Mouse (Mus musculus) frontal cortex, postnatal 14 days (tissue): ENCODE measurements around the gene Fam162a.
A peak's percentile ranks its signal among the peaks of the same experiment; 100 is the strongest.
"Not testable (repeated sequence)": the region's sequence is repeated elsewhere in the genome, so short reads cannot be mapped to it uniquely, and the experiment has no call there.

Experiments
- DNase-seq, 2 experiments: peaks; one replicate each; pipeline ENCODE4 v3.0.0; 2022; ENCODE audit warnings: low spot score in 2 of 2

Fam162a gene

DNA sequence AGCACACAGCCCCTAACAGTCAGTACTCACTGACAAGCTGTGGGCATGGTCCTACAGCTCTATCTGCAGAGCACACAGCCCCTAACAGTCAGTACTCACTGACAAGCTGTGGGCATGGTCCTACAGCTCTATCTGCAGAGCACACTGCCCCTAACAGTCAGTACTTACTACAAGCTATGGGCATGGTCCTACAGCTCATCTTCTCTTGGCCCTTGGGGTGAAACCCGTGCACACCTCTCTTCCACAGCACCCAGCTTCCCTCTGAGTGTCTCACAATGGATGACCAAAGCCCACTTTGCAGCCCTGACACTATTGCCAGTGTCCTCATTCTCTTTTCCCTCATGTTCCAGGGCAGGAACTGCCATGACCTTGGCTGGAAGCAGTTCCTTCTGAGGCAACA is 8.9 kb downstream of the Fam162a start:
- not testable (repeated sequence) for DNase-seq

- DNase-seq, result no peak
Observed at GRCm38 (mm10) chr16:36057933-36058475, 13.4 kb downstream of the Fam162a start.

DNA sequence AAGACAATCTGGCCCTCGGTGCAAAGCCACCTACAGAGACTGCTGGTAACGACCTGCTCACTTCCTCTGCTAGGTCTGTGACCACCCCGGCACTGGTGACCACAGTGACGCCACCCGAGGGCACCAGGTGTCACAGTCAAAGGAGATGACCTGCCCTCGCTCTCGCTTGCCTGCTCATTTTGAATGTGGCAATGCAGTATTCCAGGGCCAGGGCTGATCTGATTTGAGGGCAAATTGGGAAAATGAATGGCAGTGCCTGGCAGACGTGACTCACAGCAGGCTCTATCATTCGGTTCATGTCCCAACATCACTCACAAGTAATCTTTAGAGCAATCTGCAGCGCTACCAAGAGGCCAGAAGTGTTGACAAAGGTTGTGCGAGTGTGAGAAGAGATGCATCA is 15.0 kb downstream of the Fam162a start:
- DNase-seq, result no peak

- DNase-seq, result no peak
Observed at GRCm38 (mm10) chr16:36054920-36055319, 16.5 kb downstream of the Fam162a start.

DNA sequence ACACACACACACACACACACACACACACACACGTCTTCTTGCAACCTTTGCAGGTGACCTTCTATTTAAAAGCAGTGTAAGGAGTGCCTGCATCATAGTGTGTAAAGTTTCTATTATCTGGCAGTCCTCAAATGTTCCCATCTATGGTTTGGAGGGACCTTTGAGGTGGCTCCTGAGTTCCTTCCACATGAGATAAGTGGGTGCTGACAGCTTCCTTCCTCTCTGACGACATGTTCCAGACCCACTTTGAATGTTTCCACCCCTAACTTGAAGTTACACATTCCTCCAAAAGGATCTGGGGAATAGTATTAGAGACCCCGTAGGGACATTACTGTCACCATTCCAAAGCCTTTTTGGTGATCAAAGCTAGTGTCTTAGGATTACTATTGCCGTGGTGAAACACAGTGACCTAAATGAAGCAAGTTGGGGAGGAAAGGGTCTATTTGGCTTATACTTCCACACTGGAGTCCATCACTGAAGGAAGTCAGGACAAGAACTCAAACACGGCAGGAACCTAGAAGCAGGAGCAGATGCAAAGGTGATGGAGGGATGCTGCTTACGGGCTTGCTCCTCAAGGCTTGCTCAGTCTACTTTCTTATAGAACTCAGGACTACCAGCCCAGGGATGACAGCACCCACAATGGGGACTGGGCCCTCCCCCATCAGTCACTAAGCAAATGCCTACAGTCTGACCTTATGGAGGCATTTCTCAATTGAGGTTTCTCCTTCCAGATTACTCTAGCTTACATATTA is 17.7 kb downstream of the Fam162a start:
- DNase-seq, result no peak

DNA sequence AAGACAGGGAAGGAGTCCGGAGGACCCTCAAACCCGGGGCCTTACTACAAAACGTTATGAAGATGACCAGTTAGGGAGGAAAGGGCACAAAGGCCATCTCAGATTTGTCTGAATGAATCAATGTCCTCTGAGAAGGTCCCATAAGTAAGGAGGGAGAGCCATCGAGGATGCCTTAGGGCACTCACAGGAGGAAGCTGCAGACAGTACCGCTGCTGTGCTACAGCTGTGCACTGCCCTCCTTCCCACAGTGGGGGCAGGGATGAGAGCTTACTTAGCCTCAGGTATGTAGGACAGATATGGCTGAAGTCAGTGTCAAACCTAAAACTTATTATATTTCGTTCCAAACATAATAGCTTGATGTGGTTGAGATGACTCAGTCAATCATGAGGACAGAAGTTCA is 19.9 kb downstream of the Fam162a start:
- no peak for DNase-seq

GRCm38 (mm10) chr16:36047538-36047937 is 23.9 kb downstream of the Fam162a start:
- no peak for DNase-seq

DNA sequence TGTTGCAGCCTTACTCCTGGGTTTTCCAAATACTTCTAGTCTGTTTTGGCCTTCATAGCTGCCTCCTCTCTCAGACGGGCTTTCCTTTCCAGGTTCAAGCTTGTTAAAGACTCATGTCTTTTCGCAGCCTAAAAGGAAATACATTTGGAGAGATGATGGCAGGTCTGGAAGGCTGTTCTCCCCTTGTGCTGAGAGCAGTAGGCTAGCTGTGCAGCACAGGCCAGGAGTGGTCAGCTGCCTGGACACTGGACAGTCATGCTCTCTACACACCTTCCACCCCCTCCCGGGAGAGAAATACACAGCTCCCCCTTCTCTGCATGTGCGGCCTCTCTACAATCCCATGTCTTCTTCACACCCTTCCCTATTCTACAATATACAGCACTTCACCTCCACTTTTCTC is 27.4 kb downstream of the Fam162a start:
- DNase-seq, result no peak

- DNase-seq, result no peak
Observed at GRCm38 (mm10) chr16:36043073-36043472, 28.3 kb downstream of the Fam162a start.

DNA sequence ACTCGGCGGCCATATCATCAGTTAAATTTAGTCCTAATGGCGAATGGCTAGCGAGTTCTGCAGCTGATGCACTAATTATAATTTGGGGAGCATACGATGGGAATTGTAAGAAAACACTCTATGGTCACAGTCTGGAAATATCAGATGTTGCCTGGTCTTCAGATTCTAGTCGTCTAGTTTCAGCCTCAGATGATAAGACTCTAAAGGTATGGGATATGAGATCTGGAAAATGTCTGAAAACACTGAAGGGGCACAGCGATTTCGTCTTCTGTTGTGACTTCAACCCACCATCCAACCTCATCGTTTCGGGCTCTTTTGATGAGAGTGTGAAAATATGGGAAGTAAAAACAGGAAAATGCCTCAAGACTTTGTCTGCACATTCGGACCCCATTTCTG is 29.8 kb downstream of the Fam162a start:
- no peak for DNase-seq

DNA sequence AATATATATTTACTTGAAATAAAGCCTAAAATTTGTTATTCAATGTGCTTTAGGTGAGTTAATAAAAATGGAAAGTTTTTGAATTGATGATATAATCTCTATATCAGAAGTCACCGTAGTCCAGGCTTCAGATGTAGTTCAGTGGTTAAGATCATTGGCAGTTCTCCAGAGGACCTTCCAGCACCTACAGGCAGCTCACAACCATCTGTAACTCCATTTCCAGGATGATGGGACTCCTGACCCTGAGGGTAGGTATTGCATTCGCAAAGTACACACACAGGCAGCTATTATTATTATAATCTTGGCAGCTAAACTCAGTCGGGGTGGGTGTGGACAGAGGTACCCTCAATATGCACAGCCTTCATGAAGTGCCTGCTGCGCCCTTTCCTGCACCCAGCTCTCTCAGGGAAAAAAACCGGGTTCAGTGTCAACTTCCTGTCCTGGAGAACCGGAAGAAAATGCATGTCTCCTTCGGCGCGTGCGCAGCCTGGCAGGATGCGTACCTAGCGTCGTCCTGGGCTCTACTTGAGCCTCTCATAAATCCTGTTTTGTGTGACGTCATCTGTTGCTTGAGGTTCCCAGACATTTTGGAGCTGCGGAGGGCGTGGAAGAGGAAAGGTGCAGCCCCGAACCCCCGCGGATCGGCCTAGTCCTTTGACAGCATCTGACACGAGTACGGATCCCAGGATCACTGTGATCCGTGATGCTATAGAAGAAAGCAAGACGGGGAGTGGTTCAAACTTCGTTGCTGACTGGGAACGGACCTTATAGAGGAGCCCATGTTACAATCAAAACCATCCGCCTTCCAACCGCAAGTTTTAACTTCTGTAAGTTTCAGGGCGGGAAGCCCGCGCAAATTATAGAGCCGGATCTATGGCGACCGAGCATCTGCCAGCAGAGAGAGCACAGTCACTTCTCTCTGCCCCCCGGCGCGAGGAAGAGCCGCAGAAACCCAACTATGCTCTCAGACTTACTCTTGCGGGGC is 30.5 kb downstream of the Fam162a start, which contains the start of gene Wdr5b:
Gene Wdr5b (plus strand): TSS at position 551 of the 985 bp plus-strand sequence.
- peak; percentile 90 to 94 for DNase-seq

DNA sequence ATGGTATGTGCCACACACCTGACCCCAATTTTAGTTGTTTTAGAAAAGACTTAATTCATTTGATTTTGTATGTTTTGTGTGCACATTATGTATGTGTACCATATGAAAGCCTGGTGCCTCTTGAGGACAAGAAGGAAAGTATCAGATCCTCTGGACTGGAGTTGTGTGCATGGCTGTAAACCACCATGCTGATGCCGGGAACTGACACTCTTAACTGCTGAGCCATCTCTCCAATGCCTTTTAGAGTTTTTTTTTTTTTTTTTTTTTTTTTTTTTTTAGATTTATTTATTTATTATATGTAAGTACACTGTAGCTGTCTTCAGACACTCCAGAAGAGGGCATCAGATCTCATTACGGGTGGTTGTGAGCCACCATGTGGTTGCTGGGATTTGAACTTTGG is 43.3 kb downstream of the Fam162a start:
- DNase-seq, result not testable (repeated sequence)

- no peak for DNase-seq
Observed at GRCm38 (mm10) chr16:36016335-36016734, 55.1 kb downstream of the Fam162a start.

DNA sequence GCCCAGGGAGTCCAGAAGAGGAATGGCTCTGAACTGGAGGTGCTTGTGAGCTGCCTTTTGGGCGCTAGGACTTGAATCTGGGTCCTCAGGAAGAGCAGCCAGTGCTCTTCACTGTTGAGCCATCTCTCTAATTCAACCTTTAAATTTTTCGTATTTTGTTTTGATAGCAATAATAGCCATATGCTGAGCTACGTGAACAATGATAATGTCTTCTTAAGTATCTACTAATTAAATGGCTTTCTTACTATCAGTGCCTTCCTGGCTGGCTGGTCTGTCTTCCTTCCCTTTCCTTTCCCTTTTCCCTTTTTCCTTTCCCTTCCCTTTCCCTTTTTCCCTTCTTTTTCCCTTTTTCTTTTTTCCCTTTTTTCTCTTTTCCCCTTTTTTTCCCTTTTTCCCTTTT is 63.0 kb downstream of the Fam162a start:
- DNase-seq, result no peak

DNA sequence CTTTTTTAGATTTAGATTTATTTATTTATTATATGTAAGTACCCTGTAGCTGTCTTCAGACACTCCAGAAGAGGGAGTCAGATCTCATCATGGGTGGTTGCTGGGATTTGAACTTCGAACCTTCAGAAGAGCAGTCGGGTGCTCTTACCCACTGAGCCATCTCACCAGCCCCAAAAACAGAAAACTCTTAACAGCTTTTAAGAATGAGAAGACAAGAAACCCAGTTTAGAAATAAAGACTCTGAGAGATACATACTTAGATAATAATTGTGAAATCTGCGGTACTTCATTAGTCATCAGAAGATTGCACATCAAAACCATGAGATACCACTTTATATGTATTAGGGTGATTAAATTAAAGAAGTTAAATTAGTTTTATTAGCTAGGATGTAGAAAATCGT is 72.5 kb downstream of the Fam162a start:
- DNase-seq, result not testable (repeated sequence)
